Mouse (Mus musculus) liver, embryonic 16.5 days (tissue): Measurements from ENCODE around the gene Cenpp. TPM values are rescaled to one million over a fixed set of nuclear protein-coding genes. Genes with fewer than 3 reads are reported as not detected.
"Not testable (repeated sequence)": the region's sequence is repeated elsewhere in the genome, so short reads cannot be mapped to it uniquely, and the experiment has no call there.

Experiments used
- ATAC-seq: fragments of 200-750 bp; cut with Nextera tagmentation; 2 replicates; pipeline ENCODE4 v1.8.0; 2017; ENCODE audit warnings: low read depth, mild to moderate bottlenecking, moderate number of reproducible peaks, moderate library complexity
- H3K27ac ChIP-seq: fragments of 300-500 bp; sonication (generic); 2 replicates; pipeline ENCODE4 v1.5.1; 2014; ENCODE audit warnings: mild to moderate bottlenecking, low read length
- H3K27me3 ChIP-seq: fragments of 300-500 bp; sonication (generic); 2 replicates; pipeline ENCODE4 v1.6.1; 2014; ENCODE audit warnings: low read depth, low read length, mixed read lengths; ENCODE audit not compliant: control insufficient read depth, insufficient read depth
- H3K36me3 ChIP-seq: fragments of 300-500 bp; sonication (generic); 2 replicates; pipeline ENCODE4 v1.6.1; 2014; ENCODE audit warnings: mild to moderate bottlenecking; ENCODE audit not compliant: control insufficient read depth, insufficient read depth
- H3K4me1 ChIP-seq: fragments of 300-500 bp; sonication (generic); 2 replicates; pipeline ENCODE4 v1.6.1; 2014; ENCODE audit warnings: low read depth, low read length, mixed read lengths; ENCODE audit not compliant: control insufficient read depth
- H3K4me2 ChIP-seq: fragments of 300-500 bp; sonication (generic); 2 replicates; pipeline ENCODE4 v1.6.1; 2014; ENCODE audit warnings: low read depth, low read length, mixed read lengths
- H3K4me3 ChIP-seq: fragments of 300-500 bp; sonication (generic); 2 replicates; pipeline ENCODE4 v1.5.1; 2014; ENCODE audit warnings: low read depth, mild to moderate bottlenecking, low read length
- H3K9ac ChIP-seq: fragments of 300-500 bp; sonication (generic); 2 replicates; pipeline ENCODE4 v1.6.1; 2014; ENCODE audit warnings: low read depth, low read length
- H3K9me3 ChIP-seq: fragments of 300-500 bp; sonication (generic); replicated peaks from 2 replicates; pipeline ENCODE4 v1.6.1; 2016; ENCODE audit warnings: low read length; ENCODE audit not compliant: control insufficient read depth
- WGBS: fragments of 180-500 bp; shearing (Covaris S2); extraction: QIAGEN DNeasy Blood & Tissue Kit; methylation state at CpG from one replicate; pipeline ENCODE4 v1.1.7; 2014; ENCODE audit not compliant: insufficient replicate concordance; 5-methylcytosine and 5-hydroxymethylcytosine counted together
- polyA plus RNA-seq: library from polyadenylated mRNA; unstranded; fragments of >200 nt; fragmentation: Nextera tagmentation; extraction: Ambion mirVana; gene quantifications from 2 replicates; pipeline ENCODE4 v1.2.1, GENCODE M21; 2015

Gene Cenpp
- polyA plus RNA-seq, 1 experiment from 2014 or later, result 18.2 TPM

DNA sequence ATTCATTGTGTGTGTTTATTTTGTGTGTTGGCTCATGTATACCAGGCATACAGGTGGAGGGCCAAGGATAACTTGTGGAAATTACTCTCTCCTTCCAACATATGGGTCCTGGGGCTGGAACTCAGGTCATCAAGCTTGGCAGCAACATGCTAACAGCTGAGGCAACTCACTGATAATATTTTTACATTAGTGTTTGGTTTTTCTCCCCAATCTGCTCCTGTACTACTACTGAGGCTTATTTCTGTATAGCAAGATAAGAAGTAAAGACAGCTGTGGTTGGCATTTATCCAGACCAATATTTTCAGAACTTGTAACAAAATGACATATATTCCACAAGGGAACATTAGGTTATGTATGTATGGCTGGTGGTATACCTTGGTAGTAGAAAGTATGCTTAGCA, 34.2 kb downstream of the Cenpp start:
- Histone ChIP-seq H3K9ac (no peak overlapping the region), H3K27me3 (no peaks in the 10 kb centered on the region), H3K4me2 (no peak overlapping the region), H3K4me3 (no peak overlapping the region), H3K36me3 (no peaks in the 10 kb centered on the region), H3K27ac (no peak overlapping the region), H3K9me3 (no peaks in the 10 kb centered on the region), H3K4me1 (peaks cover 10% of the 10 kb centered on the region)
- peak; percentile 48; the same call in 1 of the 2 replicates for ATAC-seq

DNA sequence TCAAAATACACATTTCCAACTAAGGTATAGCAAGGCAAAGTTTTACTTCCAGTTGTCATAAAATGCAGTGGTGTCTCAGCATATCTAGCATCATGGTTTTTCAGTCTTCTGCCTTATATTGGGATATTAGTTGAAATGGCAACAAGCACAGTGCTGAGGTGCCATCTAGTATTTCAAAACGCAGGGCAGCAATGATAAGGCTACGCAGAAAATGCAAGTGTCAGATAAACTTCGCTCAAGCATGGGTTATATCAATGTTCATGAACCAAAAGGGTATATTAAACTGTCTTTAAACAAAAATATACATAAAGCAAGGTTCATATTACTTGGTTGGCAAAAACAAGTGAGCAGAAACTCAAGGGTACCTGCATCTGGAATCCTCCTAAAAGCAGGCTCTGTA, 35.6 kb downstream of the Cenpp start:
- no peak overlapping the region for H3K9ac ChIP-seq
- ATAC-seq, result peak; percentile 70

DNA sequence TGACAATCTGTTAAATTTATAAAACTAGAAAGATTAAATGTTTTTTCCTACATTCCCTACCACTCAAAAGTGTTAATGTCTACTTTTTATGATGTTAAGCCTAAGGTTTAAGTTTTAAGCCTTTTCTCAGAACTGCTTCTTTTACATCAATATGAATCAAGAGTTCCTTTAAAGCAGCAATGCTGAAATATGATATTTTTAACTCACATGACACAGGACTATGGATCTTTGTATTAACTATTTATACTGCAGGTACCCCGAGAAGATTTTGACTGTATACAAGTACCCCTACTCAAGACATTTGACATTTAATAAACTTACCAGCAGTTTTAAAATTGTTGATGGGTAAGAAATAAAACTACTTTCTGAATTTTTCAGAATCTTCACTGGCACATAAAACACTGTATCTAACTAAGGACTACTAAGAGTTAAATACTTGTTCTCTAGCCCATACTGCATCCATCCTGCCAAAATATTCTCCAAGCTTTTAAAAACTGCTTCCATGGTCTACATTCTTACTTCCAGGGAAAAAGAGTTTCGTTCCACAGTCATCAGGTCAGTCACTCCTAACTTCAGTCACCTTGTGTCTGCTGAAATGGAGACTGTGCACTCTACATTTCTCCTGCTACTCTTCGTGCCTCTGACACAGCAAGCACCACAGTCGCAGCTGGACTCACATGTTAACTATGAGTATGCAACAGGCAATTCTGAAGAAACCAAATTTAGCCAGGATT, 43.8 kb downstream of the Cenpp start:
- no peak overlapping the region for H3K4me2 ChIP-seq
- H3K9me3 ChIP-seq, result no peaks in the 10 kb centered on the region
- no peak overlapping the region for H3K9ac ChIP-seq
- no peaks in the 10 kb centered on the region for H3K4me1 ChIP-seq
- no peak overlapping the region for H3K27ac ChIP-seq
- no peak overlapping the region for H3K4me3 ChIP-seq
- H3K36me3 ChIP-seq, result no peaks in the 10 kb centered on the region
- no peak for ATAC-seq
- 76% methylated on average over 4 of the region's 4 CpGs for WGBS
- no peaks in the 10 kb centered on the region for H3K27me3 ChIP-seq

More for the DNA sequence above, 35.6 kb downstream of the Cenpp start:
- Histone ChIP-seq H3K4me2 (peak overlapping the region; percentile 19; the same call in 1 of the 2 replicates), H3K36me3 (no peaks in the 10 kb centered on the region), H3K9me3 (no peaks in the 10 kb centered on the region), H3K27ac (peak overlapping the region; percentile 33; the same call in 1 of the 2 replicates), H3K4me1 (peaks cover 10% of the 10 kb centered on the region), H3K27me3 (no peaks in the 10 kb centered on the region), H3K4me3 (no peak overlapping the region)
- 20% methylated on average over 3 of the region's 3 CpGs for WGBS

DNA sequence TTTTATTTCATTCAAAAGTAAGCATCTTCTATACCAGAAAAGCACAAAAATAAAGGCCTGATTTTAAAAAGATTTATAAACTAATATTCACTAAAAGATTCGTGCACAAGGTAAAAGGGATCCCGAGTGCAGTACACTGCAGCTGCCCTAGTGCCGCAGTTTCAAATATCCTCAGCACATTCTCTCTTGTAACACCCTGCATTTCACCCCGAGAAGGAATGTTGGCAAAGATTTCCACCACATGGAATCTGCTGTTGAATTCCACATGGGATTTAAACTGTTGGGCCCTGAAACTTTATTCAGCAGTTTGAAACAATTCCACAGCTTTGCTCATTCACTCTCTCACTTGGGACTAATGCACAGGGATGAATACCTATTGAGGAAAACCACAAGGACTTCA, 44.9 kb downstream of the Cenpp start, which contains the start of gene Ogn:
Gene Ogn, plus strand, starts transcription at position 333 of the 400 bp plus-strand sequence.
- 81% methylated on average over 4 of the region's 4 CpGs for WGBS
- H3K27me3 ChIP-seq, result no peaks in the 10 kb centered on the region
- no peak within 1 kb of the TSS for H3K9ac ChIP-seq
- H3K4me3 ChIP-seq, result no peak within 1 kb of the TSS
- no peak within 1 kb of the TSS for H3K27ac ChIP-seq
- no peak within 1 kb of the TSS for H3K4me2 ChIP-seq
- H3K9me3 ChIP-seq, result no peaks in the 10 kb centered on the region
- H3K36me3 ChIP-seq, result no peaks in the 10 kb centered on the region
- no peak for ATAC-seq
- H3K4me1 ChIP-seq, result no peaks in the 10 kb centered on the region

DNA sequence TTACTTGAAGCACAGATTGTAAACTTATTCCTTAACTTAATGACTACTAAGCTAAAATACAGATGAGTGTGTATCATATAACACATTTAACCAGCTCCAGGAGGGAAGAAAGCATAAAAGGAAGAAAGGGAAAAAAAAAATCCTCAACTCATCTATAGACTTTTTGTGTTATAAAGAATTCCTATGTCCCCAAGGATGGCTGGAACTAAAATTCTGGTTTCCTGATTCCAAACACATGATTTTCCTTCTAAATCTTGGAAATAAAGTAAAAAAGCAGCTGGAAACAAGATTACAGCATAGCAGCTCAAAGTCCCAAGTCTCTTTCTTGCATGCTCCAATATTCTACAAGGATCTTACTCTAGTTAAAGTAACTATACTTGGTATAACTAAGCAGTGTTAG, 49.0 kb downstream of the Cenpp start:
- no peak overlapping the region for H3K4me2 ChIP-seq
- no peaks in the 10 kb centered on the region; the same call in 1 of the 2 replicates for H3K36me3 ChIP-seq
- no peak for ATAC-seq

DNA sequence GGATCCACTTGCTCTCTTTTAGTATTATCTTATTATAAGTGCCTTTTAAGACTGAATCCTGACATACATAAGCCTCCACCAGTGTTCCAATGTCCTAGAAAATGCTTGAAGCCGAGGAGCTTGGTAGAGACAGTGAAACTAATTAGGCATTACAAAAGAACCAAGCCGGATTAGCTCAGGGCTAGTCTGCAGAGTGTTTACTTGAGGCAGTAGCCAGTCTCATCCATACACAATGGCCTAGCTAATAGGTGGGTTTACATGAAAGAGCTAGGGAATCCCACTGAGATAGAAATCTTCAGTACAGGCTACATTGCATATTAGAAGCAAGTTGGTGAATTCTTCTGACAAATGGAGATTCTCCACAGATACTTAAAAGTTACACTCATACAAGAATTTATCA, 50.0 kb downstream of the Cenpp start:
- 91% methylated on average over 2 of the region's 2 CpGs for WGBS
- H3K27me3 ChIP-seq, H3K9me3 ChIP-seq, H3K36me3 ChIP-seq, ATAC-seq, H3K4me2 ChIP-seq, H3K27ac ChIP-seq, H3K4me3 ChIP-seq, H3K9ac ChIP-seq, H3K4me1 ChIP-seq: not testable (repeated sequence)

More for the DNA sequence above, 49.0 kb downstream of the Cenpp start:
- no peaks in the 10 kb centered on the region for H3K4me1 ChIP-seq
- no peak overlapping the region for H3K9ac ChIP-seq
- H3K27me3 ChIP-seq, result no peaks in the 10 kb centered on the region
- no peak overlapping the region for H3K4me3 ChIP-seq
- H3K9me3 ChIP-seq, result no peaks in the 10 kb centered on the region
- H3K27ac ChIP-seq, result no peak overlapping the region

DNA sequence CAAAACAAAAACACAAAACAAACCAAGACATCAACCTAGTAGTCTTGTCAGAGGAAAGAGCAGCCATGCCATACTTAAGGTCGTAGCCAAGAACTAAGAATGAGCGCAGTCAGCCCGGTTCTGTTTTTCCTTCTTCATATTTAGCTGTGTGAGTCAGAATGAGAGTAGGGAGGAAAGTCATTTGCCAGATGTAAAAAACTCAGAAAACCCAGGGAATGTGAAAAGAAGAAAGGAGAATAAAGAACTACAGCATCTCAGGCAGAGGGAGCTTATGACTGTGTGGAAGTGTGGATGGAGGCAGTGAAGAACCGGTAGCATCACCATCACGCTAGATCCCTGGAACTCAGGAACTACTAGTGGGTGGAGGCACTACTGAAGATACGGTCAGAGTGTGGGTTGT, 66.5 kb downstream of the Cenpp start:
- WGBS, result 84% methylated on average over 6 of the region's 6 CpGs
- no peaks in the 10 kb centered on the region for H3K36me3 ChIP-seq
- H3K4me2 ChIP-seq, result no peak overlapping the region
- H3K9ac ChIP-seq, result no peak overlapping the region
- H3K27ac ChIP-seq, result no peak overlapping the region
- H3K4me3 ChIP-seq, result no peak overlapping the region
- H3K27me3 ChIP-seq, result no peaks in the 10 kb centered on the region
- H3K4me1 ChIP-seq, result no peaks in the 10 kb centered on the region
- no peaks in the 10 kb centered on the region for H3K9me3 ChIP-seq
- no peak for ATAC-seq

DNA sequence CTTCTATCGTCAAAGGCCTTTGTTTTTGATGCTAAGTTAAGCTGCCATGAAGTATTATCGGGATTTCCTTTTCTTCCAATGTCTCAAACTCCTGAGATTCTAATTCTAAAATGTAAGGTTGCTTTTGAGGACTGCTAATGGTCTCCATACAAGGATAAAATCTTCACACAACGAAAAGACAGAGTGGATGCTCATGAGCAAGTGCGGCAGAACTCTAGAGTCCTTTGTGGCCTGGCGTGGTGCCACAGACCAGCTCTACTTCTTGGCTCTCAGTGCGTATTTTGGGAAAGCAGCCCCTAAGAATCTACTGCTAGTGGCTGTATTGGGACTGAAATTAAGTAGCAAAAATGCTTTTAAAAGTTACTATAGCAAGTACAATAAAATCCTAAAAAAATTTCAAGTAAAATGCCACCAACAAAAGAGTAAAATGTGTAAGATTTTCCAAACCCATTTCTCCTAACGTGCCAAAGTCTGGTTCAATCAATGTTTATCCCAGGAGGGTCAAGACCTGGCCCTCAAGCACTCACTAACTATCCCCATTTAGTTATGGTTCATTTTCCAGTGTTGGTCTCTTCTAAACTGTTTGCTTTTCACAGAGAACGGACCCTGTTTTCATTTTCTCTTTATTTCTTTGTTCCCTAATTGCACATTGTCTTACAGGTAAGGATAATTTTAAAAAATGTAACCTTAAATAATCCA, 68.1 kb downstream of the Cenpp start:
- ATAC-seq, result no peak
- Histone ChIP-seq H3K27ac (no peak overlapping the region), H3K9ac (no peak overlapping the region), H3K36me3 (no peaks in the 10 kb centered on the region), H3K4me3 (no peak overlapping the region), H3K4me1 (no peaks in the 10 kb centered on the region), H3K27me3 (no peaks in the 10 kb centered on the region), H3K4me2 (no peak overlapping the region), H3K9me3 (no peaks in the 10 kb centered on the region)
- 76% methylated on average over 8 of the region's 8 CpGs for WGBS

DNA sequence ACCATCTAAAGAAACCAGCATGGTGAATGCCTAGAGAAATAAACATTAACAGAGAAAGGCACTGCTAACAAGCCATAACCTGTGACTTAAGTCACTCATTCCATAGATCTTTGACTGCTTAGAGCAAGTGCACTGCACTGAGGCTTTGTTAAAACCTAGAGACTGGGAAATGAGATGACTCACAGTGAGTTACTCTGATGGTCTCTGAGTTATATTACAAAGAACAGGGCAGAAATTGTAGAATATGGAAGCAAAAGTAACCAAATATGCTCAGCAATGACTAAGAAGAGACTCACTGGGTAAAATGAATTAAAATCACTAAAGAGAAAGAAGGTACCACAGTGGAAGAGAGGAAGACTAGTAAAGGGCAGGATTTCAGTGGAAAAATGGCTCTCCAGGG, 68.7 kb downstream of the Cenpp start:
- no peak overlapping the region for H3K9ac ChIP-seq
- H3K4me1 ChIP-seq, result no peaks in the 10 kb centered on the region
- no peaks in the 10 kb centered on the region for H3K9me3 ChIP-seq
- H3K4me2 ChIP-seq, result no peak overlapping the region
- ATAC-seq, result no peak
- no peak overlapping the region for H3K27ac ChIP-seq
- H3K4me3 ChIP-seq, result no peak overlapping the region
- H3K27me3 ChIP-seq, result no peaks in the 10 kb centered on the region
- no peaks in the 10 kb centered on the region for H3K36me3 ChIP-seq
